9 mouse cellular contexts compared by ENCODE assay signal in the genomic region with DNA sequence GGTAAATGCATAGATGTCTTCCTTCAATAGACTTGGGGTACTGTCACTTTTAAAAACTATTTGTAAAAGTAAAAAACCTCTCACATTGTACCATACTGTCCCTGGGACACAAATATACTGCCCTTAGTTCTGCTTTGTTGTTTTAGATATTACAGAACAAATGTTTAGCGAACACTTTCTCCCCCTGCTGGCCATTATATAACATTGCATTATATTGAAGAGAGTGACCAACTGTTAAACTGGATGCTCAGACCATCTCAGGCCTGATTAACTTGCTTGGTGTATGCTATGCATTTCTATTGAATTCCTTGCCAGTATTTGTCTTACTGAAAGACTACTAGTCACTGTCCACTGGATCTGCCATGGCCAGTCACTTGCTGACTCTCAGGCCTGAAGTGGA. TPM values are rescaled to one million over a fixed set of nuclear protein-coding genes. Genes with fewer than 3 reads are reported as not detected.
DNase-seq lines count a peak whose midpoint lies in the region; ATAC-seq lines count a peak whose summit lies in the region.
"Had no signal": no experiment of that assay in that cellular context is flagged by ENCODE, and none has a peak within 500 bp of the region (broad histone marks: within the 10 kb centered on the region; RNA-seq: fewer than 3 reads in every experiment).

No protein-coding gene starts in this region.

- H3K4me1 ChIP-seq in kidney, embryonic 14.5 days (ENCODE audit: control insufficient read depth, insufficient read depth, low read length) = no peaks in the 10 kb centered on the region
- no peaks in the 10 kb centered on the region for H3K4me1 ChIP-seq in embryonic facial prominence, embryonic 14.5 days (ENCODE audit: control insufficient read depth, insufficient read depth, low read length)
- H3K4me1 ChIP-seq: liver, embryonic 13.5 days had no signal

- no peak overlapping the region for H3K4me2 ChIP-seq in kidney, embryonic 14.5 days (replicated peaks; ENCODE audit: low read depth, low read length)
- H3K4me2 ChIP-seq in embryonic facial prominence, embryonic 14.5 days (ENCODE audit: low read depth, low read length) = no peak overlapping the region
- H3K4me2 ChIP-seq: liver, embryonic 13.5 days had no signal

- H3K9ac ChIP-seq in kidney, embryonic 14.5 days (ENCODE audit: low read depth, low read length) = no peak overlapping the region
- no peak overlapping the region for H3K9ac ChIP-seq in embryonic facial prominence, embryonic 14.5 days (ENCODE audit: low read depth, low read length)
- H3K9ac ChIP-seq: liver, embryonic 13.5 days had no signal

- no peaks in the 10 kb centered on the region for H3K27me3 ChIP-seq in kidney, embryonic 14.5 days (ENCODE audit: control insufficient read depth, insufficient read depth, low read length)
- no peaks in the 10 kb centered on the region for H3K27me3 ChIP-seq in embryonic facial prominence, embryonic 14.5 days (replicated peaks; ENCODE audit: control insufficient read depth, insufficient read depth, low read length)
- H3K27me3 ChIP-seq: liver, embryonic 13.5 days had no signal

- no peak overlapping the region for H3K27ac ChIP-seq in kidney, embryonic 14.5 days (ENCODE audit: low read depth, low read length)
- no peak overlapping the region for H3K27ac ChIP-seq in embryonic facial prominence, embryonic 14.5 days (replicated peaks; ENCODE audit: low read depth, low read length)
- H3K27ac ChIP-seq: liver, embryonic 13.5 days had no signal

- no peak for DNase-seq in kidney, postnatal 25 days
- peak; percentile 47 for DNase-seq in MEL-GATA-1-ER (ENCODE audit: extremely low read depth, low read depth)
- peak; percentile 63 for DNase-seq in embryonic facial prominence, embryonic 14.5 days (ENCODE audit: low spot score)
- no peak for DNase-seq in right cerebral cortex, adult 2 months (ENCODE audit: low spot score in 2 of 2)
- no peak for DNase-seq in right cerebral cortex, postnatal 25 days
- no peak for DNase-seq in ovary, adult 18-20 months (ENCODE audit: low spot score)
- DNase-seq: liver, embryonic 13.5 days had no signal

- peak; percentile 46; the same call in 1 of the 2 replicates for ATAC-seq in kidney, embryonic 14.5 days (ENCODE audit: low FRiP score, low TSS enrichment)
- ATAC-seq in embryonic facial prominence, embryonic 14.5 days (ENCODE audit: low read depth) = 0 out of 2 replicates have a peak, but pooled peaks have one; percentile 15
- ATAC-seq in megakaryocyte progenitor cell, adult 5-6 weeks (replicated peaks; ENCODE audit: poor library complexity) = peak; percentile 78

- no peak overlapping the region for H3K4me3 ChIP-seq in kidney, embryonic 14.5 days (ENCODE audit: low read length)
- H3K4me3 ChIP-seq in embryonic facial prominence, embryonic 14.5 days (ENCODE audit: low read depth, low read length) = no peak overlapping the region
- H3K4me3 ChIP-seq: liver, embryonic 13.5 days had no signal

- H3K36me3 ChIP-seq in kidney, embryonic 14.5 days (ENCODE audit: control insufficient read depth, insufficient read depth, low read length) = no peaks in the 10 kb centered on the region; the same call in 1 of the 2 replicates
- 0 out of 2 replicates have a peak, but pooled peaks cover 7% of the 10 kb centered on the region for H3K36me3 ChIP-seq in embryonic facial prominence, embryonic 14.5 days (ENCODE audit: control insufficient read depth, insufficient read depth, low read length)
- H3K36me3 ChIP-seq: liver, embryonic 13.5 days had no signal

- WGBS in kidney, embryonic 14.5 days = 14% methylated on average over 1 of the region's 1 CpGs
- WGBS in embryonic facial prominence, embryonic 14.5 days = 6% methylated on average over 1 of the region's 1 CpGs

- no peaks in the 10 kb centered on the region for H3K9me3 ChIP-seq in kidney, embryonic 14.5 days (ENCODE audit: control insufficient read depth, low read length)
- H3K9me3 ChIP-seq in embryonic facial prominence, embryonic 14.5 days (ENCODE audit: control insufficient read depth, low read length) = no peaks in the 10 kb centered on the region
- H3K9me3 ChIP-seq: liver, embryonic 13.5 days had no signal

RNA-seq across cellular contexts. Expression of gene D430041D05Rik, which starts 11.4 kb away (rescaled TPM):
- polyA plus RNA-seq in kidney, embryonic 14.5 days (2014; fragmentation: Nextera tagmentation; extraction: Ambion mirVana) = 0.51 and 0.65 TPM in 2 replicates
- 0.84 and 1.0 TPM in 2 replicates for polyA plus RNA-seq in embryonic facial prominence, embryonic 14.5 days (2014; fragmentation: Nextera tagmentation; extraction: Ambion mirVana)
- total RNA-seq in megakaryocyte progenitor cell, adult 5-6 weeks (2015) = not detected in 2 replicates
- not detected in 2 replicates for total RNA-seq in megakaryocyte progenitor cell, adult 5-6 weeks (2017)

Comparison
In these comparisons a context has a peak if more than half of its experiments do, and no peak if none do; other contexts are left out.
1. ATAC-seq: peak in every context shown above with its lines; median percentile 78 in megakaryocyte progenitor cell, adult 5-6 weeks; 46 in kidney, embryonic 14.5 days; 15 in embryonic facial prominence, embryonic 14.5 days.
2. DNase-seq: peak in MEL-GATA-1-ER (single experiment) and embryonic facial prominence, embryonic 14.5 days (single experiment); none in kidney, postnatal 25 days (0 of 2), right cerebral cortex, adult 2 months (0 of 2), right cerebral cortex, postnatal 25 days (single experiment) and ovary, adult 18-20 months (single experiment).